Mouse (Mus musculus): ENCODE data around the gene Panx2. TPM values are rescaled to one million over a fixed set of nuclear protein-coding genes. Genes with fewer than 3 reads are reported as not detected.

The Panx2 gene
- polyA plus RNA-seq, 1 experiment from 2014 or later, result 0.34 TPM

GRCm38 (mm10) chr15:89063536-89063935, 4.0 kb downstream of the Panx2 start:
- Histone ChIP-seq H3K9me3 (ENCODE audit: low read depth, low read length) (no peaks in the 10 kb centered on the region), H3K36me3 (ENCODE audit: insufficient read depth) (no peaks in the 10 kb centered on the region), H3K4me2 (no peak overlapping the region), H3K27ac (ENCODE audit: low read depth) (no peak overlapping the region), H3K4me3 (ENCODE audit: low read depth, low read length) (no peak overlapping the region), H3K9ac (no peak overlapping the region), H3K27me3 (ENCODE audit: insufficient read depth, low read length) (peaks cover 58% of the 10 kb centered on the region), H3K4me1 (ENCODE audit: insufficient read depth) (0 out of 2 replicates have a peak, but pooled peaks cover 3% of the 10 kb centered on the region)
- WGBS, result 76% methylated on average over 6 of the region's 6 CpGs
- ATAC-seq (ENCODE audit: insufficient read depth) (no peak), DNase-seq (no peak)
- no peak for TF ChIP-seq CTCF (IDR thresholded peaks at IDR 0.05; ENCODE audit: low read depth)

DNA sequence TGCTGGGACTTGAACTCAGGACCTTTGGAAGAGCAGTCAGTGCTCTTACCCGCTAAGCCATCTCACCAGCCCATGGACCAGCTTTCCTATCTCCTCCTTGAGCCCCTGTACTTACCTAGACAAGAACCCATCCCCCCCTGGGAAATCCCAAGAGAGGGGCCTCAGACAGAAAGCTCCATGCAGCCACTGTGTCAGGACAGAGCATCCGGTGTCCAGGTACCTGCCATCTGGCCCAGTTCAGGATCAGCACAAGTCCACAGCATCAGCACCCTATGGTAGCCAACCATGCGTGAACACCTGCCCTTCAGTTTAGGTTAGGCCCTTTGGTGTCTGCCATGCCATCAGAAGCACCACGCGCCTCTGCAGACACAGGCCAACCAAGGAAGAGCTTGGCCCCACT, 5.4 kb downstream of the Panx2 start:
- Histone ChIP-seq H3K27ac (ENCODE audit: low read depth) (no peak overlapping the region), H3K4me1 (ENCODE audit: insufficient read depth) (0 out of 2 replicates have a peak, but pooled peaks cover 3% of the 10 kb centered on the region), H3K4me2 (no peak overlapping the region), H3K9me3 (ENCODE audit: low read depth, low read length) (no peaks in the 10 kb centered on the region), H3K9ac (no peak overlapping the region), H3K4me3 (ENCODE audit: low read depth, low read length) (no peak overlapping the region), H3K27me3 (ENCODE audit: insufficient read depth, low read length) (peaks cover 52% of the 10 kb centered on the region), H3K36me3 (ENCODE audit: insufficient read depth) (no peaks in the 10 kb centered on the region)
- DNase-seq (no peak), ATAC-seq (ENCODE audit: insufficient read depth) (no peak)
- WGBS, result 92% methylated on average over 5 of the region's 5 CpGs
- TF ChIP-seq CTCF (IDR thresholded peaks at IDR 0.05; ENCODE audit: low read depth), result no peak

DNA sequence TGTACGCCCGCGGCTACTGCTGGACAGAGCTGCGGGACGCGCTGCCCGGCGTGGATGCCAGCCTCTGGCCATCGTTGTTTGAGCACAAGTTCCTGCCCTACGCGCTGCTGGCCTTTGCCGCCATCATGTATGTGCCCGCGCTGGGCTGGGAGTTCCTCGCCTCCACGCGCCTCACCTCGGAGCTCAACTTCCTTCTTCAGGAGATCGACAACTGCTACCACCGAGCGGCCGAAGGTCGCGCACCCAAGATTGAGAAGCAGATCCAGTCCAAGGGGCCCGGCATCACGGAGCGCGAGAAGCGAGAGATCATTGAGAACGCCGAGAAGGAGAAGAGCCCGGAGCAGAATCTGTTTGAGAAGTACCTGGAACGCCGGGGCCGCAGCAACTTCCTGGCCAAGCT, 8.1 kb downstream of the Panx2 start:
- no peak for ATAC-seq (ENCODE audit: insufficient read depth)
- peak overlapping the region; percentile 11; the same call in 1 of the 2 replicates for H3K4me3 ChIP-seq (ENCODE audit: low read depth, low read length)
- no peaks in the 10 kb centered on the region for H3K4me1 ChIP-seq (ENCODE audit: insufficient read depth)
- TF ChIP-seq CTCF (IDR thresholded peaks at IDR 0.05; ENCODE audit: low read depth), result no peak
- no peak overlapping the region for H3K27ac ChIP-seq (ENCODE audit: low read depth)
- 26% methylated on average over 35 of the region's 35 CpGs for WGBS
- H3K4me2 ChIP-seq, result peak overlapping the region; percentile 42
- no peaks in the 10 kb centered on the region for H3K9me3 ChIP-seq (ENCODE audit: low read depth, low read length)
- H3K36me3 ChIP-seq (ENCODE audit: insufficient read depth), result no peaks in the 10 kb centered on the region
- H3K9ac ChIP-seq, result no peak overlapping the region
- no peak for DNase-seq
- H3K27me3 ChIP-seq (ENCODE audit: insufficient read depth, low read length), result peaks cover 40% of the 10 kb centered on the region

DNA sequence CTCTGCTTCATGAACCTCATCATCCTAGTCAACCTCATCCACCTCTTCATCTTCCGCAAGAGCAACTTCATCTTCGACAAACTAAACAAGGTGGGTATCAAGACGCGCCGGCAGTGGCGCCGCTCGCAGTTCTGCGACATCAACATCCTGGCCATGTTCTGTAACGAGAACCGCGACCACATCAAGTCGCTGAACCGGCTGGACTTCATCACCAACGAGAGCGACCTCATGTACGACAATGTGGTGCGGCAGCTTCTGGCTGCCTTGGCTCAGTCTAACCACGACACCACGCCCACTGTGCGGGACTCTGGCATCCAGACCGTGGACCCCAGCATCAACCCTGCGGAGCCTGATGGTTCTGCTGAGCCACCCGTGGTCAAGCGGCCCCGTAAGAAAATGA, 8.7 kb downstream of the Panx2 start:
- H3K4me1 ChIP-seq (ENCODE audit: insufficient read depth), result no peaks in the 10 kb centered on the region
- H3K4me2 ChIP-seq, result peak overlapping the region; percentile 42
- no peaks in the 10 kb centered on the region for H3K9me3 ChIP-seq (ENCODE audit: low read depth, low read length)
- no peak overlapping the region for H3K27ac ChIP-seq (ENCODE audit: low read depth)
- no peaks in the 10 kb centered on the region for H3K36me3 ChIP-seq (ENCODE audit: insufficient read depth)
- no peak overlapping the region for H3K9ac ChIP-seq
- peaks cover 40% of the 10 kb centered on the region for H3K27me3 ChIP-seq (ENCODE audit: insufficient read depth, low read length)
- WGBS, result 15% methylated on average over 26 of the region's 26 CpGs
- peak overlapping the region; percentile 11 for H3K4me3 ChIP-seq (ENCODE audit: low read depth, low read length)
- DNase-seq, result peak; percentile 56
- TF ChIP-seq CTCF (IDR thresholded peaks at IDR 0.05; ENCODE audit: low read depth), result no peak
- ATAC-seq (ENCODE audit: insufficient read depth), result peak; percentile 31; the same call in 1 of the 2 replicates

GRCm38 (mm10) chr15:89069336-89069840, 9.9 kb downstream of the Panx2 start:
- H3K9ac ChIP-seq, result no peak overlapping the region
- 67% methylated on average over 19 of the region's 19 CpGs for WGBS
- H3K4me1 ChIP-seq (ENCODE audit: insufficient read depth), result no peaks in the 10 kb centered on the region
- peaks cover 34% of the 10 kb centered on the region for H3K27me3 ChIP-seq (ENCODE audit: insufficient read depth, low read length)
- no peak overlapping the region for H3K4me3 ChIP-seq (ENCODE audit: low read depth, low read length)
- no peak for DNase-seq
- no peak overlapping the region for H3K4me2 ChIP-seq
- no peaks in the 10 kb centered on the region for H3K36me3 ChIP-seq (ENCODE audit: insufficient read depth)
- no peak overlapping the region for H3K27ac ChIP-seq (ENCODE audit: low read depth)
- no peak for ATAC-seq (ENCODE audit: insufficient read depth)
- H3K9me3 ChIP-seq (ENCODE audit: low read depth, low read length), result no peaks in the 10 kb centered on the region
- no peak for TF ChIP-seq CTCF (IDR thresholded peaks at IDR 0.05; ENCODE audit: low read depth)

GRCm38 (mm10) chr15:89070606-89071005, 11.1 kb downstream of the Panx2 start:
- Histone ChIP-seq H3K4me1 (ENCODE audit: insufficient read depth) (no peaks in the 10 kb centered on the region), H3K27ac (ENCODE audit: low read depth) (no peak overlapping the region), H3K4me3 (ENCODE audit: low read depth, low read length) (no peak overlapping the region), H3K4me2 (no peak overlapping the region), H3K36me3 (ENCODE audit: insufficient read depth) (no peaks in the 10 kb centered on the region), H3K27me3 (ENCODE audit: insufficient read depth, low read length) (peaks cover 34% of the 10 kb centered on the region), H3K9me3 (ENCODE audit: low read depth, low read length) (no peaks in the 10 kb centered on the region), H3K9ac (no peak overlapping the region)
- DNase-seq, result no peak
- TF ChIP-seq CTCF (IDR thresholded peaks at IDR 0.05; ENCODE audit: low read depth), result no peak
- ATAC-seq (ENCODE audit: insufficient read depth), result no peak
- 59% methylated on average over 24 of the region's 24 CpGs for WGBS

DNA sequence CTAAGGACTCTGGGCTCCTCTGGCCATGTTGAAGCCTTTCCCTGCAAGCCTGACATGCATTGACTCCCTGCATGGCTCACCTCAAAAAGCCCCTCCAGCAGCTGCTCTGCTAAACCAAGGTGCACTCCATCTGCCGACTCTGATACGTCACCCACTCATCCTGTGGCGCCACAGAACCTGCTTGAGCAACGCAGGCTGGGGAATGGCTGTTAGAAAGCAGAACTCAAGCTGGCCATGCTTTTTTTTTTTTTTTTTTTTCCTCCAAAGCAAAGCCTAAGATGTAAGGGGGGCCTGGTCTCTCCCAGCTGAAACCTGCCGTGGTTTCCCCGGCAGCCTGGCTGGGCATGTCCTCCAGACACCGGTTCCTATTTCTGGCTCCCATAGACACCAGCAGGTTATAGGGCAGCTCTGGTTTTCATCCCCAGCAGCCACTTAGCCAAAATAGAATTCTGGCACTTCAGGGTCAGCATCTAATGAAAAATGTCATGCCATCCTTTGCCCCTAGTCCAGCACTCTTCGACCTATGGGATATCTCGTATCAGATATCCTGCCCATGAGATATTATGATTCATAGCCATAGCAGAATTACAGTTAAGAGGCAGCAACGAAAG, 14.6 kb downstream of the Panx2 start:
- peak overlapping the region; percentile 73; the same call in 1 of the 2 replicates for H3K4me2 ChIP-seq
- 0 out of 2 replicates have a peak, but pooled peaks cover 5% of the 10 kb centered on the region for H3K4me1 ChIP-seq (ENCODE audit: insufficient read depth)
- WGBS, result 61% methylated on average over 10 of the region's 10 CpGs
- no peak for TF ChIP-seq CTCF (IDR thresholded peaks at IDR 0.05; ENCODE audit: low read depth)
- DNase-seq (no peak), ATAC-seq (ENCODE audit: insufficient read depth) (no peak)
- peaks cover 3% of the 10 kb centered on the region; the same call in 1 of the 2 replicates for H3K27me3 ChIP-seq (ENCODE audit: insufficient read depth, low read length)
- H3K9ac ChIP-seq, result no peak overlapping the region
- H3K9me3 ChIP-seq (ENCODE audit: low read depth, low read length), result no peaks in the 10 kb centered on the region
- H3K36me3 ChIP-seq (ENCODE audit: insufficient read depth), result no peaks in the 10 kb centered on the region
- H3K27ac ChIP-seq (ENCODE audit: low read depth), result no peak overlapping the region; the same call in 1 of the 2 replicates
- no peak overlapping the region for H3K4me3 ChIP-seq (ENCODE audit: low read depth, low read length)

Data from lung, embryonic 14.5 days (tissue).